Mouse (Mus musculus) splenic B cell, adult 2 months (primary cell): ENCODE measurements around the gene Flnb.

Experiments
- DNase-seq: peaks from one replicate; pipeline ENCODE4 v3.0.0-alpha.2; 2011; ENCODE audit warnings: low read depth, low spot score
- H3K27me3 ChIP-seq: 2 replicates; pipeline ENCODE4 v1.6.1; 2012; ENCODE audit warnings: mild to moderate bottlenecking, low read length, moderate library complexity, mixed read lengths; ENCODE audit not compliant: control insufficient read depth, poor library complexity, insufficient read depth, severe bottlenecking
- H3K36me3 ChIP-seq: 2 replicates; pipeline ENCODE4 v1.6.1; 2012; ENCODE audit warnings: mild to moderate bottlenecking, low read length, moderate library complexity, mixed read lengths; ENCODE audit not compliant: control insufficient read depth, poor library complexity, insufficient read depth, severe bottlenecking

Flnb gene

DNA sequence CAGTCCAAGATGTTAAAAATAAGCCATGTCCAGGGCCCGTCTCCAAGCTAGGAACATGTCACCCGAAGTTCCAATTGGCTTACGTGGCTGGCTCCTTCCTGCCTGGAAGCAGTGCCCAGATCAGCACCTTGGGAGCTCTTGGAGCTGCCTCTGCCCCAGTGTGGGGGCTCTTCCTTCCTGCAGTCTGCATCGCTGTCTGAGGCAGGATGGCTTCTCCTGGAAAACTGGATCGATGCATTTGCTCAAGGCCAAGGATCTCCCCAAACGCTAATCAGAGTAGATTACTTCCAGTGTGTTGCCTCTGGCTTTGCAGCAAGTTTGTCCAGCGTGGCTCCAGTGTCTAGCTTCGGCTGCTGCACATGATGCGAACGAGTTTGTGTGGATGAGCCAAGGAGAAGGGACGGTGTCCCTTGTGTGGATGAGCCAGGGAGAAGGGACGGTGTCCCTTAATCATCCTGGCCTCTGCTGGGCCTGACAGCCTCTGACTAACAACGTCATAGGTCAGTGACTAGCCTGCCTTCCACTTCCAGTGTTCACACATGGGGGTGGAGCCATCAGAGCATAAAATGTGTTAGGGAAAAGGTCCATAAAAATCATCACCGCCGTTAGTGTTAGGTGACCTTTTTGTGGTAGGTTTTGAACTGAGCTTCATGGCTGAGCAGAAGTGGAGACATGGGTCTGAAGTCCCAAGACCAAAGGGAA lies 25.0 kb downstream of the Flnb start:
- no peaks in the 10 kb centered on the region for H3K36me3 ChIP-seq
- DNase-seq: no peak
- H3K27me3 ChIP-seq: no peaks in the 10 kb centered on the region

DNA sequence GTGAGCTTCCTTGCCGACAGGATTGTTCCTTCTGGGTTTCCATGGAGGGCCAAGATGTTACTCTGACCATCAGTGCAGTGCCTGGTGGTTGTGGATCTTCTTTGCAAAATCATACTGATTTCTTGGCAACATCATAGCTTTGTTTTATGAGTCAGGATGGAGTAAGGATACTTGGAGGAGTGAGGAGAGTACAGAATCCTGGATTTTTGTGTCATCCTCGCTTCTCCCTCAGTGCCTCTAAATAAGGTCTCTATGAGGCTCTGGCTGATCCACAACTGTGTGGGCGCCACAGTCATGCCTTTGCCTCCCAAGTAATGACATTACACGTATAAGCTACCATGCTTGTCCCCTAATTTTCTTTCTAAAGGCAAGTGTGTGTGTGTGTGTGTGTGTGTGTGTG lies 28.9 kb downstream of the Flnb start:
- DNase-seq: no peak
- Histone ChIP-seq H3K27me3 (no peaks in the 10 kb centered on the region), H3K36me3 (no peaks in the 10 kb centered on the region)

DNA sequence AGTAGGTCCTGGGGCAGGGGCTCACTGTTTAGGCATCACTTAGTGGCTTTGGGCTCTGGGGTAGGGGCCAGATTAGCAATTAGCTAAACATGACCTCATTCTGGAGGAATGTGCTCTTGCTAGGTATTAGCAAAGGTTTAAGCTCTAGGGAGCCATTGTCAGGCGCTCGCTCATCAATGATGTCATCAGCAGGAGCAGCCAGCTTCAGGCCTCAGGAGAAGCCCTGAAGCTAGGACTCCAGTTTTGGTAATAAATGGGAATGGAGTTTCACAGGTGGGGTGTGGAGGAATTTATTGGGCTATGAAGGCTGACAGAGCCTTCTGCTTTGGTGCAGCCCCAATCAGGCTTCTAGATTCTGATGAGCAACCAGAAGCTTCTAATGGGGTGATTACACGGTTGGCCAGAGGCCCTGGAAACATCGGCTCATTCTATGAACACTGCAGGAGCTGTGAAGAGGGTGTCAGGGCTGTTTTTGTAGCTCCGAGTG lies 30.0 kb downstream of the Flnb start:
- no peaks in the 10 kb centered on the region for H3K36me3 ChIP-seq
- no peaks in the 10 kb centered on the region for H3K27me3 ChIP-seq
- no peak for DNase-seq

DNA sequence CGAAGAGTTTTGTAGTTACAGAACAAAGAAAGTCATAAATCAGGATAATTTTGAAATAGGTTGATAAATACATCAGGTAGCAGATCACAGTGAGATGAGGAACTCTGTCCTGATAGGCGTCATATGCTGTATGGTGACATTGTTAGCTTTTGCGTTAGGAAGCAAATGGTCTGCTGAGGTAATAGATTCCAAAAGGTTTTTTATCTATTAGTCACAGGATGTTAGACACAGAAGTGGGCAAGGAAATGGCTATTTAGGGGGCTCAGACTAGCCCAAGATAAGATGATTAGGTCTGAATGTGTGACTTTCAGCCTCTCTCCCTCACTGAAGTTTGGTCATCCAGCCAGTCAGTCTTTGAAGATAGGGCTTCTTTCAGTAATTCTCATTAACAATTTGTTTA lies 33.2 kb downstream of the Flnb start:
- DNase-seq: no peak
- H3K27me3 ChIP-seq: no peaks in the 10 kb centered on the region
- H3K36me3 ChIP-seq: no peaks in the 10 kb centered on the region

DNA sequence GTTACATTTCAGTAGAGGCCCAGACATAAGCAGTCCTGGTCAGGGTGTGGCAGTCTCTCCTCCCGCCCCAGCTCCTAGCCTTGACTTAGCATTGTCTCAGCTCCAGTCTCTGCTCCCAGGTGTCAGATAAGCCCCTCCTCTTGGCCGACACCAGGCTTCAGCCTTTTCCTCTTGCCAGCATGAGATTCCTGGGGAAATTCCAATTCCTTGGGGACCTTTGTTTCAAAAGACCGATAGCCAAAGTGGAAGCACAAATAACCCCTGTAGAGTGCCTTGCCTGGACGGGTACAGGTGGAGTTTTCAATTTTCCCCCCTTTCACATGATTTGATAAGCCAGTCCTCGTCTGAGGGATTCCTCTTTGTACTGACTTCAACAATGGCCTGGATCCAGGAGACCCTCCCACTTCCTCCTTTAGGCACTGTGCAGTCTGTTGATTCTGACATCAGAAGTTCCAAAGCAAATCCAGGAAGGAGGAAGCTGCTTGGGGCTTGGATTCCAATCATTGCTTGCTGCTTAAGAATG lies 33.8 kb downstream of the Flnb start:
- Histone ChIP-seq H3K27me3 (no peaks in the 10 kb centered on the region), H3K36me3 (no peaks in the 10 kb centered on the region)
- no peak for DNase-seq

DNA sequence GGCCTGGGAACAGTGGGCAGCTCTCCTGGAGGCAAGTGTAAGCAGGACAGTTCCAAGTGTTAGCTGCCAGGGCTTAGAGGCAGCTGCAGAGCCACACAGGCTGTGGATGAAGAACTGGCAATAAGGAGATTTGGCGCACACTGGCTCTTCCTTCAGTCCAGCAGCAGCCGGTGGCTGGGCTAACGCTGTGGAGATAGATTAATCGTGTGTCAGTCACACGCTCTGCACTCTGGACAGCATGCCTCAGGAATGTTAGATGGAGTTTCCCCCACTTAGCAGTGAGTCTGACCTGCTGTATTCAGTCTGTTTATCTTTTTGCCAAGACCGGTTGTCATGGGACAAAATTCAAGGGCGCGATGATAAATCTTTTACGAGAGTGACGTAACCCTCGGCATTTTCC lies 35.9 kb downstream of the Flnb start:
- DNase-seq: no peak
- no peaks in the 10 kb centered on the region for H3K36me3 ChIP-seq
- H3K27me3 ChIP-seq: no peaks in the 10 kb centered on the region

DNA sequence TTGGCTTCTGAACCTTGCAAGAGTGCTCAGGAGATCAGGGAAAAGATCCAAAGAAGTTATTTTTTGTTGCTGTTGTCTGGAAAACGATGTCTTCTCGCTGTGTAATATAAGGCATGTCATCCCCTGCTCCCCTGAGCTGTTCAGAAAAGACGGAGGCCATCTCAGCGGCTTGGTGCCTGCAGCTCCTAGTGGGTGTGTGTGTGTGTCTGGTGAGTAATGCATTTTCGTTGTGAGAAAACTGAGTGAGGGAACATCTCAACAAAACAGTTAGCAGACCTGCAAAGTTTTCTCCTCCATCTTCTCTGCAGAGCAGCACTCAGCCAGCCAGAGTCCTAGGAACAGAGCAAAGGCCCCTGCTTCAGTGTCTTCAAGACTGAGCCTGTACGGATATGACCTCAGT lies 36.6 kb downstream of the Flnb start:
- no peak for DNase-seq
- Histone ChIP-seq H3K27me3 (no peaks in the 10 kb centered on the region), H3K36me3 (no peaks in the 10 kb centered on the region)

DNA sequence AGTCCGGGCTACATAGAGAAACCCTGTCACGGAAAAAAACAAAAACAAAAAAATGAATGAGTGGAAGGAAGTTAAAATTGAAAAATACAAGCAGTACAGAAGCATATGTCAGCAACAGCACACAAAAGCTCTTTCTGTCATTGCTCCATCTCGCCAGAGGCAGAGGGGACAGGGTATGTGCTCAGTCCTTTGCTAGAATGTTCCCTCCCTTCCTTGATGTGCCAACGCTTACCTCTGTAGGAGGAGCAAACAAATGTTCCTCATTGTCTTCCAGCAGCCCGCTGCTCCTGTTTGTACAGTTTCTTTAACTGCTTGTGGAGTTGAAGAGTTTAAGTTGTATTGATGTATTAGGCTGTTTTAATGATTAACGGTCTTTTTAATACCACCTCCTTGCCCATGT lies 37.3 kb downstream of the Flnb start:
- Histone ChIP-seq H3K27me3 (no peaks in the 10 kb centered on the region), H3K36me3 (no peaks in the 10 kb centered on the region)
- no peak for DNase-seq

DNA sequence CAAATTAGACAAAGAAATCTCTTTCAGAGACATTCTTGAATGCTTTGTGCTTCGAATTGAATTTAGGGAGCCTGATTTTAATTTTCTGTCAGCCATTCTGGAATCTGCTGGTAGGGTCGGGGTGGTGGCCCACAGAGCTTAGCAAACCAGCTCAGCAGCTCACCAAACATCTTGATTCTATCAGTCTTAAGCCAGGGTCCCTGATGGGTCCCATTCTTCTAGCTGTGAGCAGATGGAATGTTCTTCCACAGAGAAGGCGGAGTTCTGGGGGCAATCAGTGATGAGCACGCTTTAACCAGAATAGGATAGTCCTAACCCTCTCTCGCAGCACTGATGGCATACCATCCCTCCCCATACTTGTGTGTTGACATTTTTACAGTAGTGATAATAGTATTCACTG lies 37.7 kb downstream of the Flnb start:
- H3K36me3 ChIP-seq: no peaks in the 10 kb centered on the region

DNA sequence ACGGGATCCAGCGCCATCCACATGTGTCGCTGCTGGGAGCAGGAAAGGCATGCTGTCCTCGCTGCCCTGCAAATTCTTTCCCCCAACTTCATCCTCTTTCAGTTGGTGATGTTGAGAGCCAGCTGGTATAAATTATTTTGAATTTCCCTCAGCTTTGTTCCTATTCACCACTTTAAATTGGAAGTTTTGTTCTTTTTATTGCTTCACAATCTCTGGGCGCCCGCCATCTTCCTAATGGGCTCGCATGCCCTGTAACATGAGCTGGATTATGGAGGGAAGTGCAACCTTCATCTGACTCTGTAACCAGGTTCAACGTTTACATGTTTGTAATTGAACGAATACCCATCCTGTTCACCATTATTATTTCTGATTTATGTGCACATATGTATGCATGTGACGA lies 38.6 kb downstream of the Flnb start:
- no peaks in the 10 kb centered on the region for H3K36me3 ChIP-seq
- DNase-seq: no peak
- H3K27me3 ChIP-seq: no peaks in the 10 kb centered on the region

More for the DNA sequence above, 37.7 kb downstream of the Flnb start:
- DNase-seq: no peak
- H3K27me3 ChIP-seq: no peaks in the 10 kb centered on the region

DNA sequence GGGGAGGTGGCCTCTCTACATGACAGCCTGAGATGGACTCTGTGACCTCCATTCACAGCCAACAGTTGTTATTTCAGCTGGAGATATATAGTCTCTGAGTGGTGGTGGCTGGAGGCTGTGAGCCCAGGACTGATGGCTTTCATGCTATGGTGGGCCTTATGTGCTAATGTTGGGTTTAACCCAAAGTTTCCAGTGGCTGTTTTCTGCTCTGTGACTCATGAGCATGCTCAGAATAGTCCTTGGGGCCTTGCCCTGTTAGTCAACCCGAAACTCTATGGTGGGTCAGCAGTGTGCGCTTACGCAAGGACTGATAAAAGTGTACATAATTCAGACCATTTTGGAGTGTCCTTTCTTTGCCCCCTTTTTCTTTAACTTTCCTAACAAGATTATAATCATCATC lies 40.1 kb downstream of the Flnb start:
- no peak for DNase-seq
- no peaks in the 10 kb centered on the region for H3K27me3 ChIP-seq
- H3K36me3 ChIP-seq: no peaks in the 10 kb centered on the region

DNA sequence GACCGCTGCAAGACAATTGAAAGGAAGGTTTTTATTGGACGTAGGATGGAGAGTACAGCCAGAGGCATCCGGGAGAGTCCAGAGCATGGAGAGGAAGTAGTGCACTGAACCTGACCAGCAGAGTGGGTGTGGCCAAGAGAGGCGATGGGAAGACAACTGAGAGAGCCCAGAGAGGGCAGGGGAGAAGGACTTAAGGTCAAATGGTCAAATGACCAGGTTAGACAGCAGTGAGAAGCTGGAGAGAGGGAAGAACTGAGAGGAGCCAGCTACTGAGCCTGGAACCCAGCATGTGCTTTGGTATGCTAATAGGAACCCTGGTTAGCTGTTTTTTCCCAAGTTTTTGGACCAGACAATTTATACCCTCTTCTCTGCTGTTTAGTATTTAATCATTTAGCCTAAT lies 40.7 kb downstream of the Flnb start:
- no peaks in the 10 kb centered on the region for H3K27me3 ChIP-seq
- H3K36me3 ChIP-seq: no peaks in the 10 kb centered on the region
- no peak for DNase-seq

DNA sequence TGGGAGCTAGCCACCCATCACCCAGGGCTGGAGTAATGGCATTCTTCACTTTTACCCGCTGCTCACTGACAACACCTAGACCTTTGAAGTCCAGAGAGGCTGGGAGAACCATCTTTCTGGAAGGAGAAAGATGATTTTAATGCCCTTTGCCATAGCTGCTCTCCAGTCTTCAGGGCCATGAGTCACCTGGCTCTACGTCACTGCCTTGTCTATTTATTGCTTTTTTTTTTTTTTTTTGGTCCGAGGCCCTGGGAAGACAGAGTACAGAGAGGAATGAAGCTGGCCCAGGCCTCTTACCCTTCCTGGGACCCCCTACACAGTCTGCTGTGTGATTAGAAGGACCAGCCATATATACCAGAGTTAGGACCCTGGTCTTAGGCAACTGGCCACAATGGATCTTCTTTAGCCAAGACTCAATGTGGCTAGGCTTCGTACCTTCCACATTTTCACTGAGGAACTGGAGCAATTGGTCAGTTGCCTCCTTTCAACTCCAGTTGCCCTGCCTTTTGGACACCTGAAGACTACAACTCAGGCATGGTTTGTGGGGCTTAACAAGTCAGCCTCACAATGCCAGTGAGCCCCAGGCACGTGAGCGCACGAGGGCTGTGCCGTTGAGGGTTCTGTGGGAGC lies 42.9 kb downstream of the Flnb start:
- no peak for DNase-seq
- Histone ChIP-seq H3K36me3 (no peaks in the 10 kb centered on the region), H3K27me3 (no peaks in the 10 kb centered on the region)

DNA sequence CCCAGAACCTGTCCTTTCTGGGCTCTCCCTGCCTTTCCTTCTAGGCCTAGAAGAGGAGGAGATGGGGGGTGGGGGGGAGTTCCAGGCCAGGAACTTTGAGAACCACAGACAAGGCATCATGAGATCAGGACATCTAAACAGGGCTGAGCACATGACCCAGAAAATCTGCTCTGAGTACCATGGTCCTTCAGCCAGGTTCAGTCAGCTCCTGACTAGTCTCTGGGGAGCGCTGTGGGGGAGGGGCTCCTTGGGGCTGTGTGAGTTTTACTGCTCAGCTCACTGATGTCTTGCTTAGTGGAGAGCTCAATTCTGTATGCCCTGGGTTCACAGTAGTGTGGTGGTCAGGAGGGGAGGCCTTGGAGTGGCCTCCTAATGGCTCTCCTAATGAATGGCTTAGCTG lies 43.5 kb downstream of the Flnb start:
- H3K36me3 ChIP-seq: no peaks in the 10 kb centered on the region
- no peaks in the 10 kb centered on the region for H3K27me3 ChIP-seq
- no peak for DNase-seq

DNA sequence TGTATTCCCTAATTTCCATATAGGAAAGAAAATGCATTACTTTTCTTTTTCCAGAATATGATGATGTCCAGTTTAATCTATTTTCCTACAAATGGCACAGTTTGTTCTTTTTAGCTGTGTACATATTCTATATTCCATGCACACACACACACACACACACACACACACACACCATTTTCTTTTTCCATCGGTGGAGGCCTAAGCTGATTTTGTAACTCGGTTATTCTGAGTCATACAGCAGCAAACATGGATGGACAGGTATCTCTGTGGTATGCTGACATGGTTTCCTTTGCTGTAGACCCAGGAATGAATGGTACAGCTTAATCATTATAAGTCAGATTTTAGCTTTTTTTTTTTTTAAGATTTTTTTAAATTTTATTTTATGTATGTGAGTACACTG lies 44.5 kb downstream of the Flnb start:
- no peaks in the 10 kb centered on the region for H3K27me3 ChIP-seq
- no peak for DNase-seq
- H3K36me3 ChIP-seq: no peaks in the 10 kb centered on the region
